Mouse (Mus musculus): Measurements from ENCODE around the gene Cplx3. TPM values are rescaled to one million over a fixed set of nuclear protein-coding genes. Genes with fewer than 3 reads are reported as not detected.

The Cplx3 gene
- polyA plus RNA-seq, 1 experiment from 2014 or later, result not detected

DNA sequence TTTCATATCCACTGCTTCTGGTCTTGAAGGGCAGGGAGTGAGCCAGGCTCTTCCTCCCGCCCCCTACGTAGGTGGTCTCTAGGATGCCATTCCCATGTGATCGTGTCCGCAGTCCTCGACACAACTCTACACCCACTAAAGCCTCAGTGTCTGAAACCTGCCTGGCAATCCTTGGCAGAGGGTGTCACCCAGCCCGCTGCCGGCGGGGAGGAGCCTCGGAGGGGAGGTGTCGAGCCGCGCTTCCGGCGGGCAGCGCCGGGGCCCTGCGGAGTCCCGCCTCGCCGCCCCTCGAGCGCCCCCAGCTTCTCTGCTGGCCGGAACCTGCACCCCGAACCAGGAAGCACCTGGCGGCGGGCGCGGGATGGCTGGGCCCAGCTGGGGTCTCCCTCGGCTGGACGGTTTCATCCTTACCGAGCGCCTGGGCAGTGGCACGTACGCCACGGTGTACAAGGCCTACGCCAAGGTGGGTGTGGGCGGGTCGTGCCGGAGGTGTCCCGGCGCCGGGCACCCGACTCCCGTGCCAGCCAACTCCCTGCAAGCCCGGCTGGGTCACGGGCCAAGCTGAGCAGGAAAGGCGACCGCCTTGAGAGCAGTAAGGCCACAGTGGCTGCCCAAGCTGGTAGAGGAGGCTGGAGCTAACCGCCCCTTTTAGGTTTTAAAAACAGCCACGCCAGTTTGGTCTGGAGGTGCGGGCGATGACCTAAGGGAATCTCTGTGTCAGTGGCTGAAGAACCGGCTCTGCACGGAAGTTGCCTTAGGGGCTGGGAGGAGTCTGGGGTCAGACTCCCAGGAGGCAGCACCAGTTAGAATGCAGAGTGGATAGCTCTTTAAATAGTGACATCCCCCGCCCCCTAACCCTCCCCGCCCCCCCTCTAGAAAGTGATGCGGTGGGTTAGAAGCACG lies 16.6 kb downstream of the Cplx3 start, which contains the start of gene Ulk3:
TSS of gene Ulk3 (plus strand) at position 229 of the 903 bp plus-strand sequence.
- peak; percentile 80 for DNase-seq (ENCODE audit: low spot score)
- TF ChIP-seq CTCF (IDR thresholded peaks at IDR 0.05; ENCODE audit: low read depth), result peak; percentile 43; the same call in 1 of the 2 replicates
- Histone ChIP-seq H3K9me3 (replicated peaks; ENCODE audit: low read length) (no peaks in the 10 kb centered on the region), H3K4me1 (replicated peaks; ENCODE audit: insufficient read depth, low read length) (peaks cover 8% of the 10 kb centered on the region; the same call in 1 of the 2 replicates), H3K9ac (ENCODE audit: low read depth, low read length) (peak within 1 kb of the TSS; percentile 72), H3K27ac (peak within 1 kb of the TSS; percentile 90), H3K36me3 (ENCODE audit: insufficient read depth, low read length) (0 out of 2 replicates have a peak, but pooled peaks cover 19% of the 10 kb centered on the region), H3K4me3 (replicated peaks; ENCODE audit: low read depth, low read length) (peak within 1 kb of the TSS; percentile 76), H3K27me3 (ENCODE audit: insufficient read depth, low read length) (no peaks in the 10 kb centered on the region), H3K4me2 (ENCODE audit: low read length) (peak within 1 kb of the TSS; percentile 93)
- peak; percentile 82 for ATAC-seq (replicated peaks; ENCODE audit: low FRiP score, low read depth)
- under 1% methylated on average over 58 of the region's 58 CpGs for WGBS

DNA sequence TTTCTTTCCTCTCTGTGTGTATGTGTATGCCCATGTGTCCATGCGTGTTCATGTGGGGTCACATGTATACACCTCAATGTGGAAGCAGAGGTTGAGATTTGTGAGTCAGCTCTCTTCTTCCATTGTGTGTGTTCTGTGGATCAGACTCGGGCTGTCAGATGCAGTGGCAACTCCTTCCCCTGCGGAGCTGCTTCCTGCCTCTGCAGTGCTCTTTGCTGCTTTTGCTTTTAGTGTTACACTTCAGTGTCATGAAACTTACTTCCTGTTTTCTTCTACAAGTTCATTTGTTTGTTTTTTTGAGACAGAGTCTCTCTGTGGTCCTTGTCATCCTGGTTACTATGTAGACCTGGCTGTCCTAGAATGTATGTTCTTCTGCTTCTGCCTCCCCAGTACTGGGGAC lies 21.1 kb downstream of the Cplx3 start:
- DNase-seq (ENCODE audit: low spot score), result no peak
- H3K36me3 ChIP-seq (ENCODE audit: insufficient read depth, low read length), result peaks cover 53% of the 10 kb centered on the region; the same call in 1 of the 2 replicates
- WGBS, result 85% methylated on average over 3 of the region's 3 CpGs

DNA sequence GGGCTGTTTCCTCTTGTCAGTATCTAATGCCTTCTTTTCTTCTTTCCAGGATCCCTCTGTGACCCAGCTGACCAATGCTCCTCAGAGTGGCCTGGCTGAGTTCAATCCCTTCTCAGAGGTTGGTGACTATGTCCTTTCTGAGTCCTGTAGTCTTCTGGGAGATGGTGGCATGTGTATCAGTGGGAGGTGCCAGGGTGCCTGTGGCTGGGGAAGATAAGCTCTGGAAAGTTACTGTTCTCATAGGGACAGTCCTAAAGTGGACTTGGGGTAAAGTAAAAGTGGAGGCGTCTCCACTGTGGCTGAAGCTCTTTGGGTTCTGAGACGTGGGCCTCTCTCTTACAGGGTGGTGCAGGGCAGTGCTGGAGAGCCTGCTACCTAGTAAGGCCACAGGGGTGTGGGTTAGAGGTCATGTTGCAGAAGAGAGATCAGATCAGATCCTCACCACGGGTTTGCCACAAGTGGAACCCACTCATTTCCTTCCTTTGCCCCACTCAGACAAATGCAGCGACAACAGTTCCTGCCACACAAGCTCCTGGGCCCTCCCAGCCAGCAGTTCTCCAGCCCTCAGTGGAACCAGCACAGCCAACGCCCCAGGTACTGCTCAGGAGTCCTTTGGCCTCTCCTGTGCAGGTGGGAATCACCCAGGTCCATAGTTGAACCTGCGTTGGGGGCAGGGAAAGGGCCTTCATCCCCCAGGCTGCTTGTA lies 28.8 kb downstream of the Cplx3 start:
- no peaks in the 10 kb centered on the region for H3K9me3 ChIP-seq (replicated peaks; ENCODE audit: low read length)
- H3K9ac ChIP-seq (ENCODE audit: low read depth, low read length), result no peak overlapping the region
- no peaks in the 10 kb centered on the region for H3K4me1 ChIP-seq (replicated peaks; ENCODE audit: insufficient read depth, low read length)
- DNase-seq (ENCODE audit: low spot score) (no peak), ATAC-seq (replicated peaks; ENCODE audit: low FRiP score, low read depth) (no peak)
- no peak overlapping the region for H3K4me2 ChIP-seq (ENCODE audit: low read length)
- no peak overlapping the region for H3K4me3 ChIP-seq (replicated peaks; ENCODE audit: low read depth, low read length)
- H3K27me3 ChIP-seq (ENCODE audit: insufficient read depth, low read length), result no peaks in the 10 kb centered on the region
- peaks cover 51% of the 10 kb centered on the region for H3K36me3 ChIP-seq (ENCODE audit: insufficient read depth, low read length)
- no peak for TF ChIP-seq CTCF (IDR thresholded peaks at IDR 0.05; ENCODE audit: low read depth)
- 82% methylated on average over 6 of the region's 6 CpGs for WGBS
- no peak overlapping the region for H3K27ac ChIP-seq

More for the DNA sequence above, 21.1 kb downstream of the Cplx3 start:
- Histone ChIP-seq H3K27me3 (ENCODE audit: insufficient read depth, low read length) (no peaks in the 10 kb centered on the region), H3K4me1 (replicated peaks; ENCODE audit: insufficient read depth, low read length) (peaks cover 5% of the 10 kb centered on the region; the same call in 1 of the 2 replicates), H3K4me2 (ENCODE audit: low read length) (no peak overlapping the region), H3K9me3 (replicated peaks; ENCODE audit: low read length) (no peaks in the 10 kb centered on the region), H3K9ac (ENCODE audit: low read depth, low read length) (no peak overlapping the region), H3K4me3 (replicated peaks; ENCODE audit: low read depth, low read length) (no peak overlapping the region), H3K27ac (no peak overlapping the region)
- no peak for ATAC-seq (replicated peaks; ENCODE audit: low FRiP score, low read depth)
- no peak for TF ChIP-seq CTCF (IDR thresholded peaks at IDR 0.05; ENCODE audit: low read depth)

DNA sequence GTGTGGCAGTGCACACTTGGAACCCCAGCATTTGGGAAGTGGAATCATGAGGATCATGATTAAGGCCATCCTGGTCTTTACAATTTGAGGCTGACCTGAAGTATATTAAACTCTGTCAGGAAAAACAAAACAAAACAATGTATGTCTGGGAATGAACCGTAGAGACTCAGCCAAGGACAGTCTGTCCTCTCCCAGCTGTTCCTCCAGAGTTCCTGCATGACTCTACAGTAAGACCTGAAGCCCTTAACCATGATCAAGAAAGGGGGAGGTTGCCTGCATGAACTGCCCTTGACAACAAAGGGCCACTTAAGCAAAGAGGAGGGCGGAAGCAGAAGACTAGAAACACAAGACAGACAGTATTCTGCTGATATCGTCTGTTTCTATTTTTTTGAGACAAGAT lies 30.5 kb downstream of the Cplx3 start:
- no peak overlapping the region for H3K4me3 ChIP-seq (replicated peaks; ENCODE audit: low read depth, low read length)
- WGBS, result 72% methylated on average over 3 of the region's 3 CpGs
- TF ChIP-seq CTCF (IDR thresholded peaks at IDR 0.05; ENCODE audit: low read depth), result no peak
- H3K27me3 ChIP-seq (ENCODE audit: insufficient read depth, low read length), result no peaks in the 10 kb centered on the region
- H3K36me3 ChIP-seq (ENCODE audit: insufficient read depth, low read length), result peaks cover 39% of the 10 kb centered on the region
- DNase-seq (ENCODE audit: low spot score) (no peak), ATAC-seq (replicated peaks; ENCODE audit: low FRiP score, low read depth) (no peak)
- no peak overlapping the region for H3K4me2 ChIP-seq (ENCODE audit: low read length)
- no peak overlapping the region for H3K27ac ChIP-seq
- H3K9ac ChIP-seq (ENCODE audit: low read depth, low read length), result no peak overlapping the region
- no peaks in the 10 kb centered on the region for H3K9me3 ChIP-seq (replicated peaks; ENCODE audit: low read length)
- H3K4me1 ChIP-seq (replicated peaks; ENCODE audit: insufficient read depth, low read length), result no peaks in the 10 kb centered on the region

DNA sequence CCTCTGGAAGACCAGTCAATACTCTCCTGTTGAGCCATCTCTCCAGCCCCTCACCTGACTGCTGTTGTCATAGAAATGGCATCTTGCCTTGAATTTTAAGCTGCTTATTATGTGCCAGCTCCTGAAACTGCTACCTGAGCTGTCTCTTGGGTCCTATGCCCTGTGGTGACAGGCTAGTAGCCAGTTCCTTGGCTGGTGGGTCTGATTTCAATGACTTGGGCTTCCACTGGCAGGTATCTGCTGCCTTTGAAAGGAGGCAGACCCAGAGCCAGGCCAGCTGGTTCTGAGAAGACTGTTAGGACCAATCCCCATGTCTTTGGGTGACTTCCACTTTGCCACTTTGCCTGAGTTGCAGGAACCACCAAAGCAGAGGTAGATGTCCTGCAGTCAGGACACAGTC lies 31.7 kb downstream of the Cplx3 start:
- DNase-seq (ENCODE audit: low spot score) (no peak), ATAC-seq (replicated peaks; ENCODE audit: low FRiP score, low read depth) (no peak)
- peaks cover 32% of the 10 kb centered on the region for H3K36me3 ChIP-seq (ENCODE audit: insufficient read depth, low read length)
- no peak overlapping the region for H3K9ac ChIP-seq (ENCODE audit: low read depth, low read length)
- no peaks in the 10 kb centered on the region for H3K27me3 ChIP-seq (ENCODE audit: insufficient read depth, low read length)
- H3K4me2 ChIP-seq (ENCODE audit: low read length), result no peak overlapping the region
- no peak for TF ChIP-seq CTCF (IDR thresholded peaks at IDR 0.05; ENCODE audit: low read depth)
- H3K4me1 ChIP-seq (replicated peaks; ENCODE audit: insufficient read depth, low read length), result no peaks in the 10 kb centered on the region
- H3K4me3 ChIP-seq (replicated peaks; ENCODE audit: low read depth, low read length), result no peak overlapping the region
- H3K9me3 ChIP-seq (replicated peaks; ENCODE audit: low read length), result no peaks in the 10 kb centered on the region
- H3K27ac ChIP-seq, result no peak overlapping the region

DNA sequence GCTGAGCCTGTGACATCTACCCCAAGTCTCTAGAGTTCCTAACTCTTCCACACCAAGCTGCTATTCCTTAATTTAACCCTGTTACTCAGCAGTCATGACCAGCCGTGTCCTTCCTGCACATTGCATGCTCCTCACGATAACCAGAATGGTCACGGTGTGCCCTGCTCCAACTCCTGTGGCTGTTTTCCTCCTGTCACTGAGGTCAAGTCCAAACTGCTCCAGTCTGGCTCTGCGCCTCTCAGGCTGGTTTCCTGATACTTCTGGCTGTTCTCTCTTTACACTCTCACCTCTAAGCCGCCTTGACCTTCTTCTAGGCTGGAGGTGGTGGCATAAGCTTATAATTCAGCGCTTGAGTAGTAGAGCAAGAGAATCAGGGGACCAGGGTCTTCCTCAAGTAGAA lies 37.6 kb downstream of the Cplx3 start:
- 86% methylated on average over 6 of the region's 6 CpGs for WGBS
- no peak for TF ChIP-seq CTCF (IDR thresholded peaks at IDR 0.05; ENCODE audit: low read depth)
- Histone ChIP-seq H3K4me2 (ENCODE audit: low read length) (no peak overlapping the region), H3K9me3 (replicated peaks; ENCODE audit: low read length) (no peaks in the 10 kb centered on the region), H3K9ac (ENCODE audit: low read depth, low read length) (no peak overlapping the region), H3K27ac (no peak overlapping the region), H3K4me3 (replicated peaks; ENCODE audit: low read depth, low read length) (no peak overlapping the region), H3K36me3 (ENCODE audit: insufficient read depth, low read length) (peaks cover 22% of the 10 kb centered on the region; the same call in 1 of the 2 replicates), H3K27me3 (ENCODE audit: insufficient read depth, low read length) (no peaks in the 10 kb centered on the region), H3K4me1 (replicated peaks; ENCODE audit: insufficient read depth, low read length) (peaks cover 15% of the 10 kb centered on the region)
- ATAC-seq (replicated peaks; ENCODE audit: low FRiP score, low read depth) (no peak), DNase-seq (ENCODE audit: low spot score) (no peak)

Measured in kidney, postnatal 0 days (tissue).